Mouse (Mus musculus) gastrocnemius, postnatal 36 days (tissue): ENCODE measurements around the gene Hyal3. TPM values are rescaled to one million over a fixed set of nuclear protein-coding genes. Genes with fewer than 3 reads are reported as not detected.
"Not testable (repeated sequence)": the region's sequence is repeated elsewhere in the genome, so short reads cannot be mapped to it uniquely, and the experiment has no call there.

Experiments
- DNase-seq, 2 experiments: peaks; one replicate each; pipeline ENCODE4 v3.0.0; 2022
- intact Hi-C: fragments of 180-260 bp; cut with DNase I; formaldehyde crosslinking; loops from one replicate; pipeline ENCODE4 v1.15.1; 2025
- total RNA-seq, 2 experiments: library from RNA; stranded (reverse); gene quantifications; 2 replicates each; pipeline ENCODE4 v1.2.3; 2021

The Hyal3 gene
- total RNA-seq, 2 experiments from 2014 or later: 0.23 to 0.27 TPM

DNA sequence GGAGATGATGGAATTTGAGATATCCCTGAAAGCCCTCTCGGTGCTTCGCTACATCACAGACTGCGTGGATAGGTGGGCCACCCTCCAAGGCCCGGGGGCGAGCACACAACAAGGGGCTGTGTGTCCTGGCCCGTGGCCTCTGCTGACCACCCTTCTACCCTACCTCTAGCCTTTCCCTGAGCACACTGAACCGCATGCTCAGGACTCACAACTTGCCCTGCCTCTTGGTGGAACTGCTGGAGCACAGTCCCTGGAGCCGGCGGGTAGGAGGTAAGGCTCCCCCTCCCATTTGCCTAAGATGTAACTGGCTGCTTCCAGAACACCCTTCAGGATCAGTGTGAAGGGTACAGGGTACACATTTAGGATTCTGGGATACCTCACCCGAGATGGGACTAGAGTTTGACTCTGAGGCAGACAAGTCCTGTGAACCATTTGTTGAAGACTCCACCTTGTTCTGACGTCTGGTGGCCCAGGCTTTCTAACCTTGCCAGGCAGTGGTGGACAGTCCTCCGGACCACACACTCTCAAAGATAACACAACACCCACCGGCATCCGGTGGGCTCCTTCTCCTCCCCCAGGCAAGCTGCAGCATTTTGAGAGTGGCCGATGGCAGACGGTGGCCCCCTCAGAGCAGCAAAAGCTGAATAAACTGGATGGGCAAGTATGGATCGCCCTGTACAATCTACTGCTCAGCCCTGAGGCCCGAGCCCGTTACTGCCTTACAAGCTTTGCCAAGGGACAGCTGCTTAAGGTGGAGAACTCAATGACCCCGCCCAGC, 31.1 kb upstream of the Hyal3 start:
- intact Hi-C loops: no loop called here
- no peak for DNase-seq

DNA sequence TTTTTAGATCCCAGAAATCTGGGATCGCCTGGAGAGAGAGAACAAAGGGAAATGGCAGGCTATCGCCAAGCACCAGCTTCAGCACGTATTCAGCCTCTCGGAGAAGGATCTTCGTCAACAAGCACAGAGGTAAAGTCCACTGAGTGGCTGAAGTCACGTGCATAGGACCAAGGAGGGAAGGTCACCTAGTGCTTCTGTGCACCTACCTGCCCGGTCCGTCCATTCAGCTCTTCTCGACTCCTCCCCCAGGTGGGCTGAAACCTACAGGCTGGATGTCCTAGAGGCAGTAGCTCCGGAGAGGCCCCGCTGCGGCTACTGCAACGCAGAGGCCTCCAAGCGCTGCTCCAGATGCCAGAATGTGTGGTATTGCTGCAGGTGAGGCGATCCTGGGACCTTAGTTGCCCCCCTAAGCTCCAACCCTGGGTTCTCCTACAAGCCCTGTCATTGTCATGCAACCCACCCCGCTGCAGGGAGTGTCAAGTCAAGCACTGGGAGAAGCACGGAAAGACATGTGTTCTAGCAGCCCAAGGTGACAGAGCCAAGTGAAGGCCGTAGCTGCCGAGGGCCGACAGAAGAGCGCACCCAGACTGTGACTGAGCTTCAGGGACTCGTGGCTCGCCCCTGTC, 30.0 kb upstream of the Hyal3 start:
- no peak for DNase-seq
- intact Hi-C loops: no loop called here

DNA sequence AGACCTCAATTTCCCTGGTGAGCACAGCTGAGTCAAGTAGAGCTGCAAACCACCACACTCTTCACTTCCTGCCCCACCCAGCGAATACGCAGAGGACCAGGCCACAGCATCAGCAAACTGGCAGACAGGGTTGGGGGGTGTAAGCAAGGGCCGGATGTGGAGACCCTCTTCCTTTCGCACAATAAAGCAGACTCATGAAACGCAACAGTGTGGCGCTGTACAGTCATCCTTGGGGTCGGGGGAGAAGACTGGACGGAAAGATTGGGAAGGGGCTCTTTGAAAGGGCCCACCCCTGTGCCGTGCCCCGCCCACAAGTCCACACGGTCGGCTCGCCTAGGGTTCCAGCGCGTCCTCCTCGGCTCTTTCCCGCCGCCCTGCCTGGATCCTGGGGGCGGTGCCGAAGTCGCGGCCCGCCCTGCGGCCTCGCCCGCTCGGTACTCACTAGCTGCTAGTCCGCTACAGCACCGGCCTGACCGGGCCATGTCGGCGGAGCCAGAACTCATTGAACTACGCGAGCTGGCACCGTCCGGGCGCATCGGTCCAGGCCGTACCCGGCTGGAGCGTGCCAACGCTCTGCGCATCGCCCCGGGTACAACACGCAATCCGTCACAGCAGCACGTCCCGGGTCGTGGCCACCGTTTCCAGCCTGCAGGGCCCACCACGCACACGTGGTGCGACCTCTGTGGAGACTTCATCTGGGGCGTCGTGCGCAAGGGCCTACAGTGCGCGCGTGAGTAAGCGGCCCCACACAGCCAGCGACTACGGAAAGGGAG, 29.3 kb upstream of the Hyal3 start, which contains the start of gene Rassf1:
Rassf1 (plus strand) TSS at position 439 of the 773 bp plus-strand sequence.
- intact Hi-C loops: no loop called here
- DNase-seq: peak; percentile 63 to 69

DNA sequence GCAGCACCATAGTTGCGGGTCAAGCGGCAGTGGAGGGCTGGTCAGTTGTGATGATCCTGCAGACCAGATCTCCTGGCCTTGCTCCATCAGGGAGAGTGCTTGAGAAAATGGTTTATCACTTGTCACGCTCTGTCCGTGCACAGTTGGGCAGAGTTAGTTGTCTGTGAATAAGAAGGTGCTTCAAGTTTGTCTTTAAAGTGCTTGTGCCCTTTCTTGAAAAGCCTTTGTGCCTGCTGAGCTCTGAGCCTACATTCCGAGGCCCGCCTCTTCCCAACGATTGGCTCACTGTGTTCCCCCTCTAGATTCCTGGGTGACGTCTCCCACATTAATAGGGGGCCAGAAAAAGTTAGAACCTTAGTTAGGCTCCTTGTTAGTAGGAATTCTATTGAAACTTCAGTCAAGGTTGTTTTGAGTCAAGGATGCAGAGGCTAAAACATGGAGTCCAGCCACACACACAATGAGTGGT, 28.7 kb upstream of the Hyal3 start:
- no peak for DNase-seq
- intact Hi-C loops: no loop called here

DNA sequence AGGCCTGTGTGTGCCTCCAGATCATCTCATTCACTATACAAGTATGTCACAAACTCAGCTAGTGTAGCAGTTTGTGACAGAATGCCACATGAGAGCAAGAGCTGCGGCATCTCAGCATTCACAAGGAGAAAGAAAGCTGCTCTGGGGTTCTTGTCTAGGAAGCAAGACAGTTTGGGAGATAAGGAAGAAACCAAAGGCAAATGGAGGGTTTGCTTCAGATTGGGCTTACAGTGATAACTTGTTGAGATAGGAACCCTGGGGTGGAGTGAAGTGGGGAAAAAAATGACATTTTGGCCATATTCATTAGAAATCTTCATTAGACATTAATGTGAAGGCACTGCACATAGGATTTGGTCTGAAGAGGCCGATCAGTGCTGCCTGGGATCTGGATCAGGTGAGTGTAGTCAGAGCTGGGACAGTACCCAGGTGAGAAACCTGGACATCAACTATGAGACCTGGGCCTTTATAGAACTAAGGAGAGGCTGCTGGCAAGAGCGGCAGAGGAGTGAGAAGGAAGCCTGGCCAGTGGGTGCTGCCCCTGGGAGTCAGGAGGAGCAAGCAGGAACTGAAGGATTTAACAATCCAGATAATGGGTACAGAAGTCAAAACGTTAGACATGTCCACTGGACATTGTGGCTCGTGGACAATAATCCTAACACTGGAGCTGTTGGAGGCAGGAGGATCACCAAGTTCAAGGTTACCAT, 27.8 kb upstream of the Hyal3 start:
- intact Hi-C loops: no loop called here
- DNase-seq: no peak

DNA sequence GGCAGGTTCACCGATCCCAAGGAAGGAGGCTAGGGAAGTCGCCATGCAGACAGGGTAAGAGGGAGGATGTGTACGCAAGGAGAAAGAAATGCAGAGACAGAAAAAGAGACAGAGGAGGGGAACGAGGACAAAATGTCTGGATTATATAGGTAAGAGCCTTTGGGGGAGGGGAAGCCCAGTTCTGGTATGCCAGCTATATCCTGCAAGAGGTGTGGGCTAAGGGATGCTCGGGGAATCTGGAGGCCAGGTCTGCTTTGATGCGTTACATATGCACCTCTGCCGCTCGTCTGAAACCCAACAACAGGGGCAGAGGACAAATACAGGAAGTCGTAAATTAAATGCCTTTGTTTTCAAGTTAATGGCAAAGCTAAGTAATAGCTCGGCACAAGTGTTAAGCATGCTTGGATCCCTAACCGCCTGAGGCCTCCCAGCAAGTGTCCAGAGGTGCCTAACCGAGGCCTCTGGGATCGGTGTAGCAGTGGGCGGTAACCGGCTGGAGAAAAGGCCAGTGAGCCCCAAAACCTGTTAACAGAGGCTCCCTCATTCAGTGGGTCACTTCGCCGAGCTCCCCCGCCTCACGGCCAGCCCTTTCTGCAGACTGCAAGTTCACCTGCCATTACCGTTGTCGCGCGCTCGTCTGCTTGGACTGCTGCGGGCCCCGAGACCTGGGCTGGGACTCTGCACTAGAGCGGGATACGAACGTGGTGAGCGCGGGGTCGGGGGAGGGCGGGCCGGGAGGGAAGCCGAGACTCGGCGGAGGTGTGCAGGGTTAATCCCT, 26.9 kb upstream of the Hyal3 start:
- intact Hi-C loops: no loop called here
- no peak for DNase-seq

DNA sequence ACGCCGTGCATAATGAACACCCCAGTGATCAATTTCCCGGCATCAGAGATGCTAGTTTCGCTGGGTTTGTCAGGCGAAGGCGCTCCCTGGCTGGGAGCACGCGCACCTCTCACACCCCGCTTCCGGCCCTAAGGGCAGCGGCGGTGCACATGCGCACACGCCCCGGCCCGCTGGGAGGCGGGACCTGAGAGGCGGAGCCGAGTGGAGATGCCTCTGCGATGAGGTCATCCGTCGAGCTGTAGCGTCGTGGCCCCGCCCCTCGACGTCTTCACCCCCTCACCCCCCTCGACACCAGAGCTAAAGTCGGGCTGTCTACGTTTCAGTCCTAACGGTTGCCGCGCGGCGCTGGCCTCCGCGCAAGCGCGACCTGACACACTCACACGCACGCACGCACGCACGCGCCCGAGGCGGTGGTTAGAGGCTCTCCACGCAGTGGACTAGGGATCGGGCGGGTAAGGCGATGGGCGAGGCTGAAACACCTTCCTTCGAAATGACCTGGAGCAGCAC, 26.2 kb upstream of the Hyal3 start:
- intact Hi-C loops: no loop called here
- peak; percentile 88 to 93 for DNase-seq

DNA sequence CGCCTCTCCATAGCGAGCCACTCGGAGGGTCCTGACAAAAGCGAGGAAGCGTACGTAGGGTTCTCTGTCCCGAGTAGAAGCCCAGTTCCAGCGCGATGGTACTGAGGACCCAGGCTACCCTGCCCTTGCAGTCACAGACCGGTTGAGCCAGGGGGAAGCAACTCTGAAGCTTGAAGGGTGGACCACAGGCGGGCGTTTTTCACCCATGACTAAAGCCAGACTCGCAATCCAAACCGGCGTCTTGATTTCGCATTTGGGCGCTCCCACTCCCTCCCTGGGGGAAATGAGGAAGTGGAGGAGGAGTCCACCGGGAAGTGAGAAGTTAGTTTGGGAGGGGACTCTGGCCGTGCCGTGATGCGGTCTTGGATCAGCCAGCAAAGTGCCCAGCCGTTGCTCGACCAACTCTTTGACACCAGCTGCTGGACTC, 25.6 kb upstream of the Hyal3 start:
- intact Hi-C loops: no loop called here
- peak; percentile 65 to 66 for DNase-seq

DNA sequence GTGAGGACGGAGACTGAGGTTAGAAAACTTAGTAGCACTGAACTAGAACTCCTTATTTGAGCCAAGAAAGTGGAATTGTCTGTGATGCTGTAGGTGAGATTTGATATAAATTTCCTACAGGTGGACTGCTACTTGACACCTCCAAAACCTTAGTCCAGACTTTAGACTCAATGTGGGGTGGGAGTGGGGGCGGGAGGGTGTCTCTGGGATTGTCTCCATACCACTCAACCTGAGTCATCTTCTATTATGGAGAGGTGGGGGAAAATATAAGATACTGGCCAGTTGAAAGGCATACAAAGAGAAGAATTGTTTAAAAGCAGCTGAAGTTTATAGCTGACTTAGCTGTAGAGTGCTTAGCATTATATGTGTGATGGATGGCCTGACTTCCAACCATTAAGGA, 24.9 kb upstream of the Hyal3 start:
- intact Hi-C loops: no loop called here
- DNase-seq: no peak

DNA sequence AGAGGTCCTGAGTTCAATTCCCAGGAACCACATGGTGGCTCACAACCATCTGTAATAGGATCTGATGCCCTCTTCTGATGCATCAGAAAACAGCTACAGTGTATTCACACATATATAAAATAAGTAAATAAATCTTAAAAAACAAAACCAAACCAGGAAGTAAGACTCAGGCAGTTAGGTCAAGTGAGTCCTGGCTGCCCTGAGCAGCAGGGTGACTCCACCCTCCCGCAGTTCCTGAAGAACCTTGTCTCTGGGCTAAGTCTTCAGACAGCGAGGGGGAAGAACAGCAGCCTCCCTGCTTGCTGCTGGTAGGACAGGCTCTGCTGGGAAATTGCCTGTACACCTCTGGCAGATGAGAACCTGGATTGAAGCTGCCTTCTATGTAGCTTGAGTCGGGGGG, 24.3 kb upstream of the Hyal3 start:
- no peak for DNase-seq
- intact Hi-C loops: no loop called here

DNA sequence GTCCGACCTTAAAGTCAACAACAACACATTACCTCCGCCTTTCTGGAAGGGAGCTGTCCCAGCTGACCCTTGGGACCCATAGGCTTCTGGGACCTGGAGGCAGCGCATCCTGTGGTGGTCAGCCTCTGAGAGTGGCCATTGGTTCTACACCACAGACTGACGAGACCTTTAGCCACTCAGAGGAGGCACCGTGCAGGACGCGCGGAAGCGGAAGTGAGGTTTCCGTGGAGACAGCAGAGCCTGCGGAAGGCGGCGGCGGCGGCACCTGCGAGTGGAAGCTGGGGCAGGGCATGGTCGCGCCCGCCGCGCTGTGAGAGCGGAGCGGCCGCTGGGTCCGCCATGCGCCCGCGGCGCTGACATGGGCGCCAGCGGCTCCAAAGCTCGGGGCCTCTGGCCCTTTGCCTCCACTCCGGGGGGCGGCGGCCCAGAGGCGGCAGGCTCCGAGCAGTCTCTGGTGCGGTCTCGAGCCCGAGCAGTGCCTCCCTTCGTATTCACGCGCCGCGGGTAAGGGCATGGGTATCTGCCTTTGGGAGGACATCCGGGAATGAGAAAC, 17.5 kb upstream of the Hyal3 start, which contains the start of gene Tusc2:
Tusc2 (plus strand) TSS at position 227 of the 553 bp plus-strand sequence.
- intact Hi-C loops: no loop called here
- DNase-seq: peak; percentile 85 to 93

DNA sequence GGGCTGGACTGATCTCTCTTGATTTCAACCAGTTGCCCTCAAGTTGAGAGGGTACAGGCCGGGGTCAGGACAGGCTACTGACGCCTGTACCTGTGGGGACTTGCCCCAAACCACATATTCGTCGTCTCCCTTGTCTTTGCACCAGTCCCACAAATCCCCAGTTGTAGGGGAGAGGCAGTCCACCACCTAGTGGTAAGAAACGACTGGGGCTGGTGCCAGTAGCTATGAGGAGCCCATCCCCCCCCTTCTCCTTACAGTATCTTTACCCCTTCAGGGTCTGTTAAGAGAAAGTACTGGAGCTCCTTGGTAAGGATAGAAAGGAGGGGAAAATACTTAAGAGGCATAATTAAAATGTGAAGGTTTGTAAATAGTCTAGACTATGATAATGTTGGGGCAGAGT, 15.1 kb upstream of the Hyal3 start:
- intact Hi-C loops, DNase-seq: not testable (repeated sequence)

DNA sequence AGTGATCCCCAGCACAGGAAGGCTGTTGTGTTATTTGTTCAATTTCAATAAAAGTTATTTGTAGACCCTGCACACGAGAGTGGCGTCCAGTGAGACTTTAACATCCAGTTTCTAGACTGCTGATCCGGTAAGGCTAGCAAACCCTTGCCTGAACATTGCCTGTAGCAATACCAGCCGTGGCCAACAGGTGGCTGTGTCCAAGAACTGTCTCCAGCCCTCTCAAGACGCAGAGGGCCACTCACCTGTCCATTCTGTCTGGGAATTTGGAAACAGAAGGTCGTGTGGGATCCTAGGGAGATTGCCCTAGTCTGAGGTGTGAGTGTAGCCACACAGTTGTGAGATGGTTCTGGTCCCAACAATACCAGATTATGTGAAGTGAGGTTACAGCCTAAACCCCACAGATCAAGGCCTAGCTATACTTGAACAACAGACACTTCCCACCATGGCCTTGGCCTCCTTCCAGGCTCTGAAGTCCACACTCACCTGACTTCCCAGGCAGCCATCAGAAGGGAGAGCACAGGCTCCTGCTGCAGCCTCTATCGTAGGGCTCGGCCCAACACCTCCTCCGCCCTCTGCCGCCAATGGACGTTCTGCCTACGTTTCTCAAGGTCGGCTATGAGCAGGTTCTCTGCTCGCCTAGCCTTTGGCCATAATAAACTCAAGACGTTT, 14.4 kb upstream of the Hyal3 start:
- intact Hi-C loops: no loop called here
- peak; percentile 78 to 81 for DNase-seq

DNA sequence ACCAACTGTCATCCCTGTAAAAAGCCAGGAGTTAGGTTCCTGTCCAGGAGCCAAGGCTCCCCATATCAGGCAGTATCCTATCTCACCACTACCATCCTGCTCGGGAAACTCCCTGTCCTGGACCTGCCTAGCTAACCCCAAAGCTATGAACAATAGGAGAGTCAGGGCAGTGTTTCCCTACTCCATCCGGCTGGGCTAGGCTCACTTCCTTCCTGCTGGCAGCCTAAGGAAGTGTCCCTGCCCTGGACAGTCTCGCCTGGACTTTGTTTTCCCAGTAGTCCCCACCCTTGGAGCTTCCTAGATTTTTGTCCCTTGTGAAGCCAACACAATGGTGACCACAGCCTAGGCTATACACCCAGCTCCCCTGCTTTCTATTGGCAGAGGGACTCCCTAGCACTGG, 13.8 kb upstream of the Hyal3 start:
- DNase-seq: no peak
- intact Hi-C loops: no loop called here

DNA sequence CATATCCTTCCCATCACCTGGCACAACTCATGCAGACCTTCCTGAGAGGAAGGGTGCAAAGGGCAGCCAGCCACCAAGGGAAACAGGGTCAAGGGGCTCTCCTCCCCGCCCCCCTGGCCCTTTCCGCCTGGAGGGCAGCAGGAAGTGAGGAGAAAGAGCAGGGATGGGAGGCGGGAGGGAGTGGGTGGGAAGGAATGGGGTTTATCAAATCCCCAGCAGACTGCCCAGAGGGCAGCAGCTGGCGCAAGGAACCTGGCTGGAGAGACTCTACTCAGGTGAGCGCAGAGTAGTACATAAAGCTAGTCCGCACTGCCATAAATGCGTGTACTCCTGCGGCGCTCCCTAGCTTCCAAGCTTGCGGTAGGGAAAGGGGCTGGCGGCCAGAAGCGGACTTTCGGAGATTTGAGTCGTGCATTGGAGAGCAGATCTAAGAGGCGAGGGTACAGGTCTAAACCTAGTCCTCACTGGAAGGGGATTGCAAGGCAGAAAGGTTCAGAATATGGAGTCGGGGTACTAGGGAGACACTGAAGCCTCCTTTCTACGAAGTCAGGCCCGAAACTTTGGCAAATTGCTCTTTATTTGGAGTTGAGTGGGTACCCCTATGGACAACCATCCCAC, 12.8 kb upstream of the Hyal3 start, which contains the start of gene Hyal2:
Hyal2 (plus strand) TSS at position 244 of the 618 bp plus-strand sequence.
- intact Hi-C loops: no loop called here
- DNase-seq: no peak

DNA sequence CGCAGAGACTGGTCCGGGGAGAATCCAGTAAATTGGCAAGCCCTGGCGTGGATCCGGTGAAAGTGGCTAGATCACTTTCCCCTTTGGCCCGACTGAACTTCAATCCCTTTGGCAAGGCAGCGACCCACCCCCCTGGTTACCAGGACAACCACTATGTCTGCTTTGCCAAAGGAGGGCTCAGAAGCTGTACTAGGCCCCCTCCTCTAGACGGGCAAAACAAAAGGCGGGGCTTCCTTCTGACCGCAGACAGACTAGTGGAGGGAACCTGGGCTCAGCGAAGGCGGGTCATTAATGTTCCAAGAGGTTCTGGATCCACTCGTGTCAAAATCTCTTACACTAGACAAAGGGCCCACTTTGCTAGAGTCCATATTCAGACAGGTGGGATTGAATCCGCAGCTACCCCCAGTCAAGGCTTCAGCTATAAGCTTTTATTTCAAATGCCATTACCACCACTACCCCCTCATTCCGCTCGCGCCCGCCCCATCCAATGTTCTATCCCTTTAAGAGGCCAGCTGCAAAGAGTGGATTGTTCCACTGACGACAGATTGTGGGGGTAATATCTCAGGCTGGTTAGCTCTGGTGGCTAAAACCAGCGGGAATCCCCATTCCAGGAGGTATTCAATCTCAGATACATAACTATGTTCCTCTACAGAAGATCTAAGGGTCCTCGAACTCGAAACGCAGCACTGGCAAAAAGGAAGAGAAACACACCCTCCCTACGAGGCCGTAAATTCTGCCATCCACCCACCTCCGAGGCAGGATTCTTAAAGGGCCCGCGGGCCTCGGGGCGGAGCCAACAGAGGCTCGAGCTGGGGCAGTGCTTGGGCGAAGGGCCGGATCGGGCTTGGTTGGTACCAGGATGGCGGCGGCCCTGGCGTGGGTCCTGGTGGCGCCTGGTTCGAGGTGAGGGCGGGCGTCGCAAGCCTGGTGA, 12.0 kb upstream of the Hyal3 start:
- DNase-seq: peak; percentile 81 to 82
- intact Hi-C loops: no loop called here

DNA sequence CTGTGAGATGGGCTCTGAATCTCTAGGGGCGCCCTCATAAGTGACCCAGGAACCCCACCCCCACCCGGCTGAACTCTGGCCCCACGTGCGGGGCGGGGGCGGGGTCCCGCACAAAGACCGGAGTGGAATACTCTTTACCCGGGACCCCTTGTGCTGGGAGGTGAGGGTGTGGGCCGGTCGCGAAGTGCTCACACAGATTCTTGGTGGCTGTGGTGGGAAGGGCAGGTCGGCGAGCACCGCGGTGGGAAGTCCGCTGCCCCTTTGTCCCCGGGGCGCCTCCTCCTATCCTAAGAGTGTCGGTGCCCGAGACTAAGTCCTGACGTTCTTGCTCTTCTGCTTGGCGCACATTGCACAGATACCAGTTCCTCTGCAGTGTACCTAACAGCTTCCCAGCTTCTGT, 11.3 kb upstream of the Hyal3 start:
- DNase-seq: no peak
- intact Hi-C loops: no loop called here
